Comparison of ENCODE assay signal across 22 mouse cellular contexts in genomic region chr6:137514872-137515271, GRCm38 (mm10).
"Had no signal": no experiment of that assay in that cellular context is flagged by ENCODE, and none has a peak within 500 bp of the region (broad histone marks: within the 10 kb centered on the region; RNA-seq: fewer than 3 reads in every experiment).

No protein-coding gene starts in this region.

- H3K4me3 ChIP-seq: layer of hippocampus, adult 2 months; limb, embryonic 10.5 days; limb, embryonic 13.5 days; liver, embryonic 12.5 days; liver, embryonic 15.5 days; midbrain, embryonic 13.5 days; neural tube, embryonic 12.5 days; neural tube, embryonic 15.5 days had no signal

- ATAC-seq: liver, embryonic 12.5 days; midbrain, embryonic 13.5 days; midbrain, embryonic 16.5 days had no signal

- H3K27ac ChIP-seq: layer of hippocampus, adult 2 months; limb, embryonic 10.5 days; limb, embryonic 13.5 days; liver, embryonic 12.5 days; liver, embryonic 15.5 days; macrophage; midbrain, embryonic 13.5 days; neural tube, embryonic 12.5 days; neural tube, embryonic 15.5 days; stomach, postnatal 0 days had no signal

- H3K4me1 ChIP-seq: limb, embryonic 10.5 days; limb, embryonic 13.5 days; liver, embryonic 15.5 days had no signal

- H3K9me3 ChIP-seq: limb, embryonic 10.5 days; limb, embryonic 13.5 days; liver, embryonic 12.5 days; liver, embryonic 15.5 days; midbrain, embryonic 13.5 days; neural tube, embryonic 12.5 days; neural tube, embryonic 15.5 days had no signal

- H3K9ac ChIP-seq: limb, embryonic 13.5 days; liver, embryonic 12.5 days; liver, embryonic 15.5 days; midbrain, embryonic 13.5 days; neural tube, embryonic 12.5 days; neural tube, embryonic 15.5 days had no signal

- H3K27me3 ChIP-seq: limb, embryonic 13.5 days; liver, embryonic 15.5 days; midbrain, embryonic 13.5 days; neural tube, embryonic 12.5 days; neural tube, embryonic 15.5 days had no signal

- H3K4me2 ChIP-seq: limb, embryonic 13.5 days; liver, embryonic 12.5 days; liver, embryonic 15.5 days; midbrain, embryonic 13.5 days; neural tube, embryonic 12.5 days; neural tube, embryonic 15.5 days had no signal

- H3K36me3 ChIP-seq: limb, embryonic 10.5 days; liver, embryonic 12.5 days; liver, embryonic 15.5 days; midbrain, embryonic 13.5 days; neural tube, embryonic 12.5 days; neural tube, embryonic 15.5 days had no signal

- DNase-seq: kidney, adult 9 months; kidney, postnatal 25 days; layer of hippocampus, adult 9-11 months; liver; lung, adult 18-20 months; right cerebral cortex, adult 18-20 months; right cerebral cortex, postnatal 14 days; right cerebral cortex, postnatal 4 days; thymus, adult 2 months; thymus, postnatal 14 days; thymus, postnatal 4 days had no signal
